Mouse (Mus musculus) retina, postnatal 1 day (tissue): ENCODE measurements around the gene Ankrd13d.

Experiments
- DNase-seq: peaks from one replicate; pipeline ENCODE4 v3.0.0-alpha.2; 2012

Ankrd13d gene

DNA sequence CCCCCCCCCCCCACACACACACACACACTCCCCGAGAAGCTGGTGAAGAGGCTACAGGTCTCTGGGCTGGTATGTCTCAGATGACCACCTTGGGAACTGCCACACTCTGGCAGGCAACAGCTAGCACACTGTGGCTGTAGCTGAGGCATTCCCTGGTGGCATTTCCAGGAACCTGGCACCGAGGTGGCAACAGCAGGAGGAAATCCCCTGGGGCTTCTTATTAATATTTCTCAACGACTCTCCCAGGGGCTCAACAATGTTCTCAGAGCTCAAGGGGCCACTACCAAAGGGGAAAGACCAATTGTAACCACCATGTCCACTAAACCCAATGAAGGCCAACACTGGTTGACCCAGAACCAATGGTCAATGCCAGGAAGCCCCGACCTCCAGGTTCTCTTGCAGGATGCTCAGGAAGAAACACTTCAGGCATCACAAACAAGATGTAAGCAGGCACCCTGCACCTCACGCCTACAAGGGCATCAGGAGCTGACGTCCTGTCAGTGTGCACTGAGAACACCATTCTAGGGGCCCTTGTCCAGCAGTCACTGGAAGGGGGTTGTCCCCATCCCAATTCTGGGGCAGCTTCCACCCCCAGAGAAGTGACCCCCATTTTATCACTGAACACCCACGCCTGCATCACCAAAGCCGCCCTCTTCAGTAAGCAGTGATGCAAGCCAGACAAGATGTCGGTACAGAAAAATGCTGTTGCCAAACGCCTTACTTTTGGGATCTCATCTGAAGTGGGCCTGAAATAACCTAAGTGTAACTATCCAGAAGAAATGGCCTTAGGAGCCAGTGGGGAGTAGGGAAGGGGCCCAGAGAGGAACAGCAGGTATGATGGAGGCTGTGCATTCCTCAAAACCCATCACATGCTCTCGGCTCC, 18.2 kb upstream of the Ankrd13d start:
- no peak for DNase-seq

- no peak for DNase-seq
Observed at GRCm38 (mm10) chr19:4300271-4300704, 17.4 kb upstream of the Ankrd13d start.

DNA sequence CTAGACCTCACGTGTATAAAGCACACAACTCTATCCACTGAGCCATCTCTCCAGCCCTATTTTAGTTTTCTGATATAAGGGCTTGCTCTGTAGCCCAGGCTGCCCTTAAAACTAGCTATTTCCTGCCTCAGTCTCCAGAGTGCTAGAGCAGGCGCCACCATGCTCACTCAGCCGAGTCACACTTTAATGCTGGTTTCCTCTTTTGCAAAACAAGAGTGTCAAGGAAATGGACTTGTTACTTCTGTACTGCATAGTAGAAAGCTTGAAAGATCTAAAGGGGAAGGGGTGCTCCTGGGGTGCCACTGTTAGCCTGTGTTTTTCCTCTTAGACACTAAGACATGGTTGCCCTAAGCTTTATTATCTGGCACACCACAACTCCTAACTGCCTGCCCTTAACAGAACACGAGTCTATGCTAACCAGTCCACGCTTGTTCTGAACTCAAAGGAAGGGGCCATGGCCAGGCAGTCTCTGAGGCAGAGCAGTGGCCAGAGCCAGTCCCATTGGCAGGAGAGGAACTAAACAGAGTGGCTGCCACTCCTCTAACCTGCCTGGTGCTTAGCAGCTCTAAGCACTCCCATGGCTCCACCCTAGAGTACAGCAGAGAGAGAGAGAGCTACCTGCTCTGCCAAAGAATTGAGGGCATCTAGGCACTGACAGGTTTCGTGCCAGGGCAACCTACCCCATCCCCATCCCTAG, 16.8 kb upstream of the Ankrd13d start:
- DNase-seq = no peak

- DNase-seq = no peak
Observed at GRCm38 (mm10) chr19:4299126-4299525, 16.2 kb upstream of the Ankrd13d start.

GRCm38 (mm10) chr19:4298322-4299121, 15.6 kb upstream of the Ankrd13d start:
- no peak for DNase-seq

DNA sequence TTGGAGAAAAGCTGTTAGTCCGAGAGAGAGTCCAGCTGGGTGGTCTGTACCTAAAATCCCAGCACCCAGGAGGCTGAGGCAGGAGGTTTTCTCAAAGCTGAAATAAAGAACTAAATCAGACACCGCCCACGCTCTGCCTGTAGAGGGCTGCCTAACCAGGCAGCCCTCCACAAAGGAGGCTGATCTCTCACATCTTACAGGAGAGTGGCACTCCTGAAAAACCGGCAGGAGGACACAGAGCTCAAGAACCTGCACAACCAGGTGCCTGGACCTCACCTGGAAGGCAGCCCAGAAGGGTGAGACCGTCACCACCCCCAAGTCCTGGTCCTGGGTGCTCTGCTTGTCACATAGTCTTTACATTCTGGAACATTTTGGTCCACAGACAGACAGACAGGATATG, 14.9 kb upstream of the Ankrd13d start:
- no peak for DNase-seq

GRCm38 (mm10) chr19:4296611-4297010, 13.7 kb upstream of the Ankrd13d start:
- DNase-seq = no peak

DNA sequence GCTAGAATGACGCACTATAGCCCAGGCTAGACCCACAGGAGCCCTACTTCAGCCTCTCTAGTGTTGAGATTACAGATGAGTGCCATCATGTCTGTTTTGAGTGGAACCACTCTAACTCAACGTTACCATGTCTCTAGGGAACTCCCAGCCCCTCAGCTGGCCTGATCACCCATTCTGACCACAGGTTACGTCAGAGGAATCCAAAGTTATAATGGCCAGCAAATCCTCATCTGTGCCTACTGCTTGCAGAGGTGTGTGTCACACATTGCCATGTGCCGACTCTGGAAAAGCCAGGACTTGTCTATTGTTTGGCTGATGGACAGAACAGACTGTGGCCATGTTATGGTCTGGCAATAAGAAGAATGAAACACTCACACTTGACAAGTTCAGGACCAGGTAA, 12.5 kb upstream of the Ankrd13d start:
- no peak for DNase-seq

GRCm38 (mm10) chr19:4294381-4295097, 11.6 kb upstream of the Ankrd13d start:
- no peak for DNase-seq

- no peak for DNase-seq
Observed at GRCm38 (mm10) chr19:4291161-4291560, 8.2 kb upstream of the Ankrd13d start.

GRCm38 (mm10) chr19:4290749-4291148, 7.8 kb upstream of the Ankrd13d start:
- no peak for DNase-seq

- DNase-seq = no peak
Observed at GRCm38 (mm10) chr19:4283653-4284052, 716 bp upstream of the Ankrd13d start.

DNA sequence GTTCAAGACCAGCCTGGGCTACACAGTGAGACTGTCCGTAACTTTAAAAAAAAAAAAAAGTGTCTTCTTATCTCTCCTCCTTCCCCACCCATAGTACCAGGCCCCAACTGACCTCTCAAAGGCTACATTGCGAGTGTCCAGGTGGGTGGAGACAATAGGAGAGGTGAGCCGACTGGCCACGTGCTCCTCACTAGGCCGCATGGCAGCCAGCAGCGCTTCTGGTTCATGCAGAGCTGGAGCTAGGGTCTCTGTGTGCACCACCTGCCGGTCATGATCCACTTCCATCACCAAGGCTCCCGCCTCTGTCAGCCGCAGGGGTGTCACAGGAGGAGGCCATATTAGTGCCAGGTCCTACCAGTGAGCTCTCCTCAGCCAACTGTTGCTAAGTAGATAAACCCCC, 2.5 kb downstream of the Ankrd13d start:
- DNase-seq = no peak

DNA sequence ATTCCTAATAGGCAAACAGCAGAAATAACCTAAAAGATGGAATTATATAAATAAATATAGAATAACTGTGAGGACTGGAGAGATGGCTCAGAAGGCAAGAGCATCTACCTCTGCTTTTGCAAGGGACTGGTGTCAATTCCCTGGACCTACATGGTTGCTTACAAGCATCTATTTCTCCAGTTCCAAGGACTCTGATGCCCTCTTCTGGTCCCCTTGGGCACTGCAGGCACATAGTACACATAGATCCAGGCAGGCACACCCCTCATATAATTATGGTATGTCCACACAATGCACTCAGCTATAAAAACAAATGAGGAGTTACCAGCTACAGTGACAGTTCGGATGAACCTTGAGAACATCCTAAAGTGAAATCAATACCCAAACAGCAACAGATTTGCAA, 3.5 kb downstream of the Ankrd13d start:
- DNase-seq = peak; percentile 30

GRCm38 (mm10) chr19:4270972-4271371, 12.0 kb downstream of the Ankrd13d start:
- DNase-seq = no peak

DNA sequence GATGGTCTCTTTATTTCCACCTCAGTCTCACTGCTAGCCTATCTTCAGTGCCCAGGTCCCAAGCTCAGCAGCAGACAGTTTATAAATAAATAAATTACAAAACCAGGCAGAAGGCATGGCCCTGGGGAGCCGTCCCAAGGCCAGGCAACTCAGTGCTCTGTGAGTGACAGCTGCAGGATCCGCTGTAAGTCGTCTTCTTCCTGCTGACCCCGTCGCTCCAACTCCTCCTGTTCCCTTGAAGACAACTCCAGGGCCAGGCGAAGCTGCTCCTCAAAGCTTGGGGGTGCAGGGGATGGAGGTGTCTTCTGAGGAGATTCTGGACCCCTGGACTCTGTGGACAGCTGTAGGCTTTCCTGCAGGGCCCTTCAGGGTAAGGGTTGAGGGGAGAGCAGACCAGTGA, 12.8 kb downstream of the Ankrd13d start:
- DNase-seq = no peak

GRCm38 (mm10) chr19:4268566-4269361, 14.2 kb downstream of the Ankrd13d start, which contains the start of gene Ssh3:
Gene Ssh3, minus strand, starts transcription at chr19:4269180.
- DNase-seq = peak; percentile 38

DNA sequence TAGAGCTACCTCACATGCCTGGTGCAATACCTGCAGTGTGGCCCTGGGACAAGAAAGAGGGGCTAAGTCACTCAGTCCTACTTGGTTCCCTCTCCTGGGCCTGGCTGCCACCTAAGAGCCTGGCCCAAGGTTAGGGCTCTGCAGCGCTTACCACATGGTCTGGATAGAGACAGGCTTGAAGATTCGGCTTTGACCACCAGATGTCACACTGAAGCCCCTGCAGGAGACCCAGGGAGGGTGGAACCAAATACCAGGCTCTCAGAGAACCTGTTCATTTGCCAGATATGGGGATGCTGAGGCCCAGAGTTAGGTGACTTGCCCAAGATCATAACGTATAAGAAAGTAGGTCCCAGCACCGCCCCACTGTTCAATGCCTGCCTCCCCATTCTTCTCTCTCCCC, 17.0 kb downstream of the Ankrd13d start:
- peak; percentile 20 for DNase-seq

DNA sequence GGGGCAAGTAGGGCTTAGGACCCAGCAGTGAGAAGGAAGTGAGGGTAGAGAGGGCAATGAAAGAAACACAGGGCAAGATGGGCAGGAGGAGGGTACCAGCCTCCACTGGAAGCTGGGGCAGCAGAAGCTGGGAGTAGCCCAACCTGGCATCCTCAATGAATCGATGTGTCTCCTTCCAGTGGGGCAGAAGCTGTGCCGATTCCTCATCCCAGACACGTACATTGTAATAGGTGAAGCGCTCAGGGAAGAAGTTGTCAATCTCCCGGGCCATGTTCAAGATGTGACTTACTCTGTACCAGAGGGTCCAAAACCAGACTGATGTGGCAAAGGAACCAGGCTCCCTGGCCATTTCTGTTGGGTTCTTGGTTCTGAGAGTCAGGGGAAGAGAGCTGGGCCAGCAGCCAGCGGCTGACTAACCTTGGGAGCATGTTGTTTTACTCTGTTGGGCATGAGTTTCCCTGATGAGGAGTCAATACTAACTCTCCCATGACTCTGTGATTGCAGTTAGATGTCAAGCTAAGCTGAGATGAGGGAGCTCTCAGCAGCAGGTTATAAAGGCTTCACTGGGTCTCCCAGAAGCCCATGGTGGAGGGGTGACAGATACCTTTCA, 18.7 kb downstream of the Ankrd13d start:
- no peak for DNase-seq

DNA sequence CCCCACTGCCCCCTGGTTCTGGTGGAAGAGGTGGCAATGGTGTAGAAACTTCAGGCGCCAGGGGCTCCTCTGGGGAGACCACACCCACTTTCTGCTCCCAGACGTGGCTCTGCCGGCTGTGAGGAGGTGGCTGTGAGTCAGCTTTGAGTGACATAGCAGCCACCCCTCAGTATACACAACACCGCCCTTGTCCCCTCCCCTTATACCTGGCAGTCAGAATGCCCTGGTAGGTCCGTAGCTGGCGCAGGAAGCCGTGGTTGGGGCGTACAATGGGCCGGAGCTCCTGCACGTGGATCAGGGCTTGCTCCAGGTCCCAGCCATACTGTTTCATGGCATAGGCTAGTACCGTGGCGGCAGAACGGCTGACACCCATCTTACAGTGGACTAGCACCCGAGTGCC, 19.2 kb downstream of the Ankrd13d start:
- DNase-seq = no peak

DNA sequence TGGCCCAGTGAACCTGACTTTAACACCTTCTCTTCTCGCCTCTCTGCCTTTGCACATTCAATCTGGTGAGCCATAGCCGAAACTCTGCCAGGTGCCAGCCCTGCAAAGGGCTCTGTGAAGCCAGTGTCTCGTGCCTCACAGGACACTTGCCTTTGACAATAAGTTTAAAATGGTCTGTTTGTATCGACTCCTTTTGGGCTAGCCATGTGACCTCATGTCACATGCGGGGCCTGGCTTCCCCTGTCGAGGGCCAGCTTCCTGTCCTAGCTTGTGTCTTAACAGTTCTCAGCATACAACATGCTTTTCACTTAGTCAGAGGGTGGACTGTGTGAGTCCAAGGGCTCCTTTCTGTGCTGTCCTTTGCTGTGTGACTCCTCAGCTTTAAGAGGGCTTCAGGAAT, 20.2 kb downstream of the Ankrd13d start:
- no peak for DNase-seq
